Mouse (Mus musculus): ENCODE results near the gene Homer3. TPM values are rescaled to one million over a fixed set of nuclear protein-coding genes. Genes with fewer than 3 reads are reported as not detected.

Homer3 gene
- polyA plus RNA-seq, 1 experiment from 2014 or later = 31.5 TPM

- peaks cover 68% of the 10 kb centered on the region for H3K36me3 ChIP-seq (ENCODE audit: control insufficient read depth, insufficient read depth, low read length)
These were observed 44.9 kb downstream of the Homer3 start for GRCm38 (mm10) chr8:70327512-70327911.

GRCm38 (mm10) chr8:70329124-70329834 is 46.7 kb downstream of the Homer3 start, which contains the start of gene Gdf1:
TSS of gene Gdf1 (plus strand) at chr8:70329817.
- peak within 1 kb of the TSS; percentile 28; the same call in 1 of the 2 replicates for H3K4me2 ChIP-seq (ENCODE audit: low read length)
- WGBS = 29% methylated on average over 14 of the region's 14 CpGs
- no peak within 1 kb of the TSS for H3K27ac ChIP-seq (ENCODE audit: low read depth, low read length)
- peak within 1 kb of the TSS; percentile 37 for H3K9ac ChIP-seq (ENCODE audit: low read length)
- H3K36me3 ChIP-seq (ENCODE audit: control insufficient read depth, insufficient read depth, low read length) = peaks cover 70% of the 10 kb centered on the region
- H3K9me3 ChIP-seq (replicated peaks; ENCODE audit: control insufficient read depth, low read length) = no peaks in the 10 kb centered on the region
- ATAC-seq = no peak
- H3K4me3 ChIP-seq (ENCODE audit: low read depth, low read length) = no peak within 1 kb of the TSS
- no peaks in the 10 kb centered on the region for H3K27me3 ChIP-seq (replicated peaks; ENCODE audit: control insufficient read depth, insufficient read depth, low read length)
- peaks cover 18% of the 10 kb centered on the region for H3K4me1 ChIP-seq (ENCODE audit: control insufficient read depth, insufficient read depth, low read length)
- DNase-seq (ENCODE audit: low spot score) = no peak

More at GRCm38 (mm10) chr8:70327512-70327911, 44.9 kb downstream of the Homer3 start:
- Histone ChIP-seq H3K4me1 (ENCODE audit: control insufficient read depth, insufficient read depth, low read length) (peaks cover 18% of the 10 kb centered on the region), H3K9ac (ENCODE audit: low read length) (no peak overlapping the region), H3K4me2 (ENCODE audit: low read length) (no peak overlapping the region), H3K27ac (ENCODE audit: low read depth, low read length) (no peak overlapping the region), H3K27me3 (replicated peaks; ENCODE audit: control insufficient read depth, insufficient read depth, low read length) (no peaks in the 10 kb centered on the region), H3K4me3 (ENCODE audit: low read depth, low read length) (no peak overlapping the region), H3K9me3 (replicated peaks; ENCODE audit: control insufficient read depth, low read length) (no peaks in the 10 kb centered on the region)
- WGBS = 93% methylated on average over 6 of the region's 6 CpGs
- DNase-seq (ENCODE audit: low spot score) = no peak
- ATAC-seq = no peak

- Histone ChIP-seq H3K4me1 (ENCODE audit: control insufficient read depth, insufficient read depth, low read length) (peaks cover 18% of the 10 kb centered on the region), H3K9me3 (replicated peaks; ENCODE audit: control insufficient read depth, low read length) (no peaks in the 10 kb centered on the region), H3K9ac (ENCODE audit: low read length) (peak overlapping the region; percentile 37), H3K27ac (ENCODE audit: low read depth, low read length) (no peak overlapping the region), H3K4me3 (ENCODE audit: low read depth, low read length) (no peak overlapping the region), H3K36me3 (ENCODE audit: control insufficient read depth, insufficient read depth, low read length) (peaks cover 71% of the 10 kb centered on the region), H3K27me3 (replicated peaks; ENCODE audit: control insufficient read depth, insufficient read depth, low read length) (no peaks in the 10 kb centered on the region), H3K4me2 (ENCODE audit: low read length) (peak overlapping the region; percentile 28; the same call in 1 of the 2 replicates)
- no peak for DNase-seq (ENCODE audit: low spot score)
- ATAC-seq = peak; percentile 10
- WGBS = 9% methylated on average over 45 of the region's 45 CpGs
These were observed 47.5 kb downstream of the Homer3 start for GRCm38 (mm10) chr8:70329835-70330740.

- peak; percentile 81 for ATAC-seq
- H3K27ac ChIP-seq (ENCODE audit: low read depth, low read length) = 0 out of 2 replicates have a peak overlapping the region, but pooled peaks have one; percentile 5
These were observed 48.2 kb downstream of the Homer3 start for GRCm38 (mm10) chr8:70330741-70331364.

GRCm38 (mm10) chr8:70331526-70331925 is 48.9 kb downstream of the Homer3 start:
- Histone ChIP-seq H3K27me3 (replicated peaks; ENCODE audit: control insufficient read depth, insufficient read depth, low read length) (no peaks in the 10 kb centered on the region), H3K4me3 (ENCODE audit: low read depth, low read length) (no peak overlapping the region), H3K9me3 (replicated peaks; ENCODE audit: control insufficient read depth, low read length) (no peaks in the 10 kb centered on the region), H3K9ac (ENCODE audit: low read length) (peak overlapping the region; percentile 43; the same call in 1 of the 2 replicates), H3K36me3 (ENCODE audit: control insufficient read depth, insufficient read depth, low read length) (peaks cover 81% of the 10 kb centered on the region), H3K4me2 (ENCODE audit: low read length) (0 out of 2 replicates have a peak overlapping the region, but pooled peaks have one; percentile 1), H3K27ac (ENCODE audit: low read depth, low read length) (no peak overlapping the region), H3K4me1 (ENCODE audit: control insufficient read depth, insufficient read depth, low read length) (peaks cover 18% of the 10 kb centered on the region)
- ATAC-seq = no peak
- WGBS = 70% methylated on average over 19 of the region's 19 CpGs
- DNase-seq (ENCODE audit: low spot score) = no peak

More at GRCm38 (mm10) chr8:70330741-70331364, 48.2 kb downstream of the Homer3 start:
- Histone ChIP-seq H3K4me2 (ENCODE audit: low read length) (peak overlapping the region; percentile 28; the same call in 1 of the 2 replicates), H3K4me3 (ENCODE audit: low read depth, low read length) (no peak overlapping the region), H3K27me3 (replicated peaks; ENCODE audit: control insufficient read depth, insufficient read depth, low read length) (no peaks in the 10 kb centered on the region), H3K36me3 (ENCODE audit: control insufficient read depth, insufficient read depth, low read length) (peaks cover 74% of the 10 kb centered on the region), H3K4me1 (ENCODE audit: control insufficient read depth, insufficient read depth, low read length) (peaks cover 18% of the 10 kb centered on the region), H3K9ac (ENCODE audit: low read length) (peak overlapping the region; percentile 37), H3K9me3 (replicated peaks; ENCODE audit: control insufficient read depth, low read length) (no peaks in the 10 kb centered on the region)
- peak; percentile 71 for DNase-seq (ENCODE audit: low spot score)
- WGBS = 30% methylated on average over 53 of the region's 53 CpGs

- Histone ChIP-seq H3K4me2 (ENCODE audit: low read length) (peak overlapping the region; percentile 22; the same call in 1 of the 2 replicates), H3K4me3 (ENCODE audit: low read depth, low read length) (no peak overlapping the region), H3K27ac (ENCODE audit: low read depth, low read length) (no peak overlapping the region), H3K27me3 (replicated peaks; ENCODE audit: control insufficient read depth, insufficient read depth, low read length) (no peaks in the 10 kb centered on the region), H3K4me1 (ENCODE audit: control insufficient read depth, insufficient read depth, low read length) (peaks cover 18% of the 10 kb centered on the region), H3K9me3 (replicated peaks; ENCODE audit: control insufficient read depth, low read length) (no peaks in the 10 kb centered on the region), H3K9ac (ENCODE audit: low read length) (0 out of 2 replicates have a peak overlapping the region, but pooled peaks have one; percentile 21), H3K36me3 (ENCODE audit: control insufficient read depth, insufficient read depth, low read length) (peaks cover 87% of the 10 kb centered on the region)
- ATAC-seq = peak; percentile 84
- peak; percentile 85 for DNase-seq (ENCODE audit: low spot score)
- 21% methylated on average over 41 of the region's 41 CpGs for WGBS
These were observed 49.6 kb downstream of the Homer3 start for GRCm38 (mm10) chr8:70332070-70332877.

- Histone ChIP-seq H3K4me1 (ENCODE audit: control insufficient read depth, insufficient read depth, low read length) (peaks cover 18% of the 10 kb centered on the region), H3K9ac (ENCODE audit: low read length) (no peak overlapping the region), H3K4me2 (ENCODE audit: low read length) (no peak overlapping the region), H3K27me3 (replicated peaks; ENCODE audit: control insufficient read depth, insufficient read depth, low read length) (no peaks in the 10 kb centered on the region), H3K36me3 (ENCODE audit: control insufficient read depth, insufficient read depth, low read length) (peaks cover 88% of the 10 kb centered on the region), H3K27ac (ENCODE audit: low read depth, low read length) (no peak overlapping the region), H3K9me3 (replicated peaks; ENCODE audit: control insufficient read depth, low read length) (no peaks in the 10 kb centered on the region), H3K4me3 (ENCODE audit: low read depth, low read length) (no peak overlapping the region)
- 97% methylated on average over 6 of the region's 6 CpGs for WGBS
- no peak for ATAC-seq
- DNase-seq (ENCODE audit: low spot score) = no peak
These were observed 50.2 kb downstream of the Homer3 start for GRCm38 (mm10) chr8:70332878-70333202.

- peaks cover 100% of the 10 kb centered on the region for H3K36me3 ChIP-seq (ENCODE audit: control insufficient read depth, insufficient read depth, low read length)
- no peaks in the 10 kb centered on the region for H3K9me3 ChIP-seq (replicated peaks; ENCODE audit: control insufficient read depth, low read length)
- no peak overlapping the region for H3K9ac ChIP-seq (ENCODE audit: low read length)
- WGBS = 96% methylated on average over 7 of the region's 7 CpGs
- H3K4me3 ChIP-seq (ENCODE audit: low read depth, low read length) = no peak overlapping the region
- no peak overlapping the region for H3K27ac ChIP-seq (ENCODE audit: low read depth, low read length)
- ATAC-seq (no peak), DNase-seq (ENCODE audit: low spot score) (no peak)
- no peak overlapping the region for H3K4me2 ChIP-seq (ENCODE audit: low read length)
- no peaks in the 10 kb centered on the region for H3K27me3 ChIP-seq (replicated peaks; ENCODE audit: control insufficient read depth, insufficient read depth, low read length)
- H3K4me1 ChIP-seq (ENCODE audit: control insufficient read depth, insufficient read depth, low read length) = no peaks in the 10 kb centered on the region
These were observed 56.3 kb downstream of the Homer3 start for GRCm38 (mm10) chr8:70338931-70339330.
